Mouse (Mus musculus) MEL (cell line): ENCODE data around the gene Minos1. TPM values are rescaled to one million over a fixed set of nuclear protein-coding genes. Genes with fewer than 3 reads are reported as not detected.
A peak's percentile ranks its signal among the peaks of the same experiment; 100 is the strongest.

Experiments
- DNase-seq: peaks from one replicate; pipeline ENCODE4 v3.0.0; 2011; ENCODE audit warnings: low read depth, low spot score
- H3K27ac ChIP-seq: 2 replicates; pipeline ENCODE4 v1.5.1; 2012; ENCODE audit warnings: low read depth, mild to moderate bottlenecking, control low read depth, low read length, moderate library complexity; ENCODE audit not compliant: control insufficient read depth
- H3K27me3 ChIP-seq, 2 experiments: fragments of 150-350 bp in 1 of 2; sonication (generic) in 1 of 2; 2 replicates each; pipeline ENCODE4 v1.6.1; 2012; ENCODE audit warnings: low read length in 2 of 2, mild to moderate bottlenecking in 2 of 2, improper control_type of control experiment in 1 of 2, moderate library complexity in 1 of 2; ENCODE audit not compliant: insufficient read depth in 2 of 2, control insufficient read depth in 1 of 2
- H3K36me3 ChIP-seq, 2 experiments: 2 replicates each; pipeline ENCODE4 v1.6.1; 2012 to 2014; ENCODE audit warnings: low read length in 2 of 2, improper control_type of control experiment in 1 of 2, inconsistent platforms in 1 of 2, mild to moderate bottlenecking in 1 of 2; ENCODE audit not compliant: insufficient read depth in 2 of 2, control insufficient read depth in 1 of 2
- H3K4me1 ChIP-seq, 2 experiments: fragments of 150-350 bp in 1 of 2; sonication (generic) in 1 of 2; 2 replicates each; pipeline ENCODE4 v1.6.1; 2012; ENCODE audit warnings: low read length in 2 of 2, improper control_type of control experiment in 1 of 2, mild to moderate bottlenecking in 1 of 2; ENCODE audit not compliant: insufficient read depth in 2 of 2, control insufficient read depth in 1 of 2
- H3K4me3 ChIP-seq, 2 experiments: fragments of 150-350 bp in 1 of 2; sonication (generic) in 1 of 2; 2 replicates each; pipeline ENCODE4 v1.5.1; 2012; ENCODE audit warnings: low read depth in 2 of 2, low read length in 2 of 2, mild to moderate bottlenecking in 2 of 2, moderate library complexity in 2 of 2, control low read depth in 1 of 2, improper control_type of control experiment in 1 of 2; ENCODE audit not compliant: control insufficient read depth in 1 of 2, insufficient read depth in 1 of 2
- H3K79me2 ChIP-seq: 2 replicates; pipeline ENCODE4 v1.6.1; 2012; ENCODE audit warnings: mild to moderate bottlenecking, low read length, moderate library complexity; ENCODE audit not compliant: control insufficient read depth, poor library complexity, insufficient read depth
- H3K9ac ChIP-seq: 2 replicates; pipeline ENCODE4 v1.6.1; 2012; ENCODE audit warnings: low read depth, mild to moderate bottlenecking, control low read depth, low read length, moderate library complexity; ENCODE audit not compliant: control insufficient read depth, poor library complexity, severe bottlenecking
- H3K9me3 ChIP-seq: fragments of 150-350 bp; sonication (generic); replicated peaks from 2 replicates; pipeline ENCODE4 v1.6.1; 2012; ENCODE audit warnings: mild to moderate bottlenecking, low read length, improper control_type of control experiment, moderate library complexity; ENCODE audit not compliant: insufficient read depth
- CHD2 ChIP-seq: IDR thresholded peaks from 2 replicates; pipeline ENCODE4 v1.6.1; 2011; ENCODE audit warnings: low read length, improper control_type of control experiment
- CTCF ChIP-seq, 3 experiments: IDR thresholded peaks in 2 of 3; conservative IDR thresholded peaks in 1 of 3; 2 replicates each; pipeline ENCODE4 v1.5.1; 2011 to 2012; ENCODE audit warnings: low read length in 3 of 3, low read depth in 2 of 3, mild to moderate bottlenecking in 2 of 3, improper control_type of control experiment in 1 of 3, inconsistent platforms in 1 of 3, mixed read lengths in 1 of 3, moderate library complexity in 1 of 3; ENCODE audit not compliant: control insufficient read depth in 1 of 3, insufficient read depth in 1 of 3, poor library complexity in 1 of 3, severe bottlenecking in 1 of 3
- GABPA ChIP-seq: IDR thresholded peaks from 2 replicates; pipeline ENCODE4 v1.6.1; 2012; ENCODE audit warnings: low read depth, mild to moderate bottlenecking, inconsistent platforms, low read length, improper control_type of control experiment, moderate library complexity
- MAFK ChIP-seq: IDR thresholded peaks from 2 replicates; pipeline ENCODE4 v1.6.1; 2011; ENCODE audit warnings: low read depth, mild to moderate bottlenecking, low read length, improper control_type of control experiment, borderline replicate concordance
- MAX ChIP-seq: IDR thresholded peaks from 2 replicates; pipeline ENCODE4 v1.6.1; 2011; ENCODE audit warnings: low read length, improper control_type of control experiment
- MXI1 ChIP-seq: IDR thresholded peaks from 2 replicates; pipeline ENCODE4 v1.6.1; 2011; ENCODE audit warnings: mild to moderate bottlenecking, low read depth, low read length, improper control_type of control experiment
- MYC ChIP-seq: IDR thresholded peaks from 2 replicates; pipeline ENCODE4 v1.6.1; 2011; ENCODE audit warnings: low read depth, mild to moderate bottlenecking, low read length, improper control_type of control experiment, moderate library complexity
- NRF1 ChIP-seq: IDR thresholded peaks from 2 replicates; pipeline ENCODE4 v1.6.1; 2014; ENCODE audit warnings: low read depth, mild to moderate bottlenecking, inconsistent platforms, low read length, improper control_type of control experiment, moderate library complexity; ENCODE audit not compliant: poor library complexity, insufficient read depth, severe bottlenecking
- POLR2A ChIP-seq, 2 experiments: IDR thresholded peaks; 2 replicates each; pipeline ENCODE4 v1.6.1; 2011 to 2012; ENCODE audit warnings: low read length in 2 of 2, mild to moderate bottlenecking in 2 of 2, control low read depth in 1 of 2, improper control_type of control experiment in 1 of 2, low read depth in 1 of 2, moderate library complexity in 1 of 2; ENCODE audit not compliant: control insufficient read depth in 1 of 2, insufficient read depth in 1 of 2, poor library complexity in 1 of 2
- POLR2AphosphoS2 ChIP-seq: IDR thresholded peaks from 2 replicates; pipeline ENCODE4 v1.6.1; 2011; ENCODE audit warnings: low read length, improper control_type of control experiment
- POLR2AphosphoS5 ChIP-seq: IDR thresholded peaks from 2 replicates; pipeline ENCODE4 v1.6.1; 2012; ENCODE audit warnings: low read depth, borderline replicate concordance, mild to moderate bottlenecking, inconsistent platforms, low read length, moderate library complexity, mixed read lengths
- RAD21 ChIP-seq: IDR thresholded peaks from 2 replicates; pipeline ENCODE4 v1.6.1; 2011; ENCODE audit warnings: mild to moderate bottlenecking, low read depth, low read length, improper control_type of control experiment
- SMC3 ChIP-seq: IDR thresholded peaks from 2 replicates; pipeline ENCODE4 v1.6.1; 2011; ENCODE audit warnings: low read depth, low read length, improper control_type of control experiment
- TBP ChIP-seq: IDR thresholded peaks from 2 replicates; pipeline ENCODE4 v1.8.0; 2011; ENCODE audit warnings: low read depth, low read length, improper control_type of control experiment
- TCF12 ChIP-seq: IDR thresholded peaks from 2 replicates; pipeline ENCODE4 v1.6.1; 2014; ENCODE audit warnings: low read depth, mild to moderate bottlenecking, inconsistent platforms, low read length, improper control_type of control experiment, moderate library complexity
- USF2 ChIP-seq, 2 experiments: IDR thresholded peaks; 2 replicates each; pipeline ENCODE4 v1.6.1; 2011 to 2012; ENCODE audit warnings: improper control_type of control experiment in 2 of 2, low read length in 2 of 2, borderline replicate concordance in 1 of 2, inconsistent platforms in 1 of 2, low read depth in 1 of 2, mild to moderate bottlenecking in 1 of 2; ENCODE audit not compliant: insufficient read depth in 1 of 2
- ZKSCAN1 ChIP-seq: IDR thresholded peaks from 2 replicates; pipeline ENCODE4 v1.6.1; 2012; ENCODE audit warnings: low read depth, mild to moderate bottlenecking, inconsistent platforms, low read length, improper control_type of control experiment, moderate library complexity
- ZNF384 ChIP-seq: IDR thresholded peaks from 2 replicates; pipeline ENCODE4 v1.6.1; 2012; ENCODE audit warnings: low read depth, mild to moderate bottlenecking, inconsistent platforms, low read length, improper control_type of control experiment
- polyA plus RNA-seq, 2 experiments: library from polyadenylated mRNA; stranded (reverse) in 1 of 2; unstranded in 1 of 2; fragments of >175 nt in 1 of 2; fragments of >200 nt in 1 of 2; gene quantifications; 2 replicates each; pipeline versions ENCODE4 v1.2.1 to v1.2.4; 2012; ENCODE audit warnings: low replicate concordance in 2 of 2, low read depth in 1 of 2; ENCODE audit not compliant: insufficient read length in 2 of 2, insufficient read depth in 1 of 2, missing spikeins in 1 of 2
- total RNA-seq: library from RNA; depleted of rRNA; stranded (reverse); fragments of 300-350 nt; gene quantifications from 2 replicates; pipeline ENCODE4 v1.2.3, GENCODE M21; 2012

Gene Minos1
- total and polyA plus RNA-seq, 3 experiments = 163 to 401 TPM; not detected in 1

GRCm38 (mm10) chr4:139151370-139151769, 20.5 kb upstream of the Minos1 start:
- peaks cover 0 to 5% of the 10 kb centered on the region in 2 experiments; a peak in 2 of 4 replicates for H3K27me3 ChIP-seq
- no peaks in the 10 kb centered on the region for H3K36me3 ChIP-seq
- no peak overlapping the region for H3K9ac ChIP-seq
- no peak overlapping the region for H3K27ac ChIP-seq
- H3K4me1 ChIP-seq = no peaks in the 10 kb centered on the region
- no peak overlapping the region for H3K4me3 ChIP-seq
- H3K79me2 ChIP-seq = no peaks in the 10 kb centered on the region
- no peak for DNase-seq
- no peak for TF ChIP-seq USF2 (IDR thresholded peaks at IDR 0.05; ENCODE audit: borderline replicate concordance in 1 of 2, insufficient read depth in 1 of 2, low read depth in 1 of 2, low read length in 2 of 2)
- TF ChIP-seq RAD21 = peak; percentile 3
- peak in 2 of 3 experiments; percentile 6 to 9; a peak in 1 of 6 replicates for TF ChIP-seq CTCF (IDR thresholded peaks at IDR 0.05 in 2 of 3, conservative IDR thresholded peaks at IDR 0.05 in 1 of 3; ENCODE audit: control insufficient read depth in 1 of 3, insufficient read depth in 1 of 3, low read depth in 2 of 3, low read length in 3 of 3, poor library complexity in 1 of 3, severe bottlenecking in 1 of 3)
- no peaks in the 10 kb centered on the region for H3K9me3 ChIP-seq

GRCm38 (mm10) chr4:139146760-139147159, 15.8 kb upstream of the Minos1 start:
- Histone ChIP-seq H3K9me3 (no peaks in the 10 kb centered on the region), H3K4me1 (no peaks in the 10 kb centered on the region), H3K27me3 (no peaks in the 10 kb centered on the region), H3K36me3 (no peaks in the 10 kb centered on the region), H3K4me3 (no peak overlapping the region), H3K79me2 (no peaks in the 10 kb centered on the region), H3K9ac (no peak overlapping the region), H3K27ac (no peak overlapping the region)
- no peak for DNase-seq
- no peak for TF ChIP-seq CHD2
- TF ChIP-seq ZKSCAN1 = no peak
- TF ChIP-seq TCF12 = no peak
- TF ChIP-seq NRF1 = no peak
- no peak for TF ChIP-seq ZNF384
- no peak for TF ChIP-seq GABPA
- TF ChIP-seq POLR2AphosphoS2 = no peak
- TF ChIP-seq MYC = no peak
- TF ChIP-seq POLR2AphosphoS5 = no peak
- TF ChIP-seq MAX = no peak
- no peak for TF ChIP-seq TBP
- no peak for TF ChIP-seq SMC3
- no peak for TF ChIP-seq RAD21
- no peak for TF ChIP-seq POLR2A (IDR thresholded peaks at IDR 0.05; ENCODE audit: control insufficient read depth in 1 of 2, insufficient read depth in 1 of 2, low read depth in 1 of 2, low read length in 2 of 2, poor library complexity in 1 of 2)
- TF ChIP-seq MAFK = no peak
- no peak for TF ChIP-seq MXI1
